Mouse (Mus musculus): ENCODE measurements around the gene Dffa. TPM values are rescaled to one million over a fixed set of nuclear protein-coding genes. Genes with fewer than 3 reads are reported as not detected.

Gene Dffa
- 24.4 and 25.3 TPM in 2 replicates for polyA plus RNA-seq (2016; fragmentation: Nextera tagmentation; extraction: Ambion mirVana)

GRCm38 (mm10) chr4:149103875-149104561 is at the start of gene Dffa:
Gene Dffa, plus strand, starts transcription at chr4:149104146.
- 1% methylated on average over 35 of the region's 35 CpGs for WGBS (ENCODE audit: insufficient replicate concordance)
- Histone ChIP-seq H3K4me2 (peak within 1 kb of the TSS; percentile 95), H3K27me3 (replicated peaks) (no peaks in the 10 kb centered on the region), H3K27ac (0 out of 2 replicates have a peak within 1 kb of the TSS, but pooled peaks have one; percentile 40), H3K4me3 (peak within 1 kb of the TSS; percentile 89), H3K4me1 (peaks cover 18% of the 10 kb centered on the region), H3K36me3 (peaks cover 31% of the 10 kb centered on the region), H3K9ac (peak within 1 kb of the TSS; percentile 82), H3K9me3 (replicated peaks) (no peaks in the 10 kb centered on the region)
- ATAC-seq, result peak; percentile 81

GRCm38 (mm10) chr4:149055847-149056246 is 48.1 kb upstream of the Dffa start:
- Histone ChIP-seq H3K9me3 (replicated peaks) (no peaks in the 10 kb centered on the region), H3K27ac (no peak overlapping the region), H3K4me1 (peaks cover 11% of the 10 kb centered on the region), H3K4me2 (no peak overlapping the region), H3K27me3 (replicated peaks) (no peaks in the 10 kb centered on the region), H3K9ac (no peak overlapping the region), H3K36me3 (0 out of 2 replicates have a peak, but pooled peaks cover 5% of the 10 kb centered on the region), H3K4me3 (no peak overlapping the region)
- ATAC-seq, result no peak
- 55% methylated on average over 6 of the region's 6 CpGs for WGBS (ENCODE audit: insufficient replicate concordance)

GRCm38 (mm10) chr4:149056957-149057356 is 47.0 kb upstream of the Dffa start:
- Histone ChIP-seq H3K9ac (no peak overlapping the region), H3K4me1 (peaks cover 11% of the 10 kb centered on the region), H3K4me2 (no peak overlapping the region), H3K27ac (no peak overlapping the region), H3K9me3 (replicated peaks) (no peaks in the 10 kb centered on the region), H3K27me3 (replicated peaks) (no peaks in the 10 kb centered on the region), H3K4me3 (no peak overlapping the region), H3K36me3 (0 out of 2 replicates have a peak, but pooled peaks cover 5% of the 10 kb centered on the region)
- ATAC-seq, result no peak
- WGBS (ENCODE audit: insufficient replicate concordance), result 81% methylated on average over 16 of the region's 16 CpGs

GRCm38 (mm10) chr4:149057470-149057869 is 46.5 kb upstream of the Dffa start:
- H3K9ac ChIP-seq, result no peak overlapping the region
- H3K4me3 ChIP-seq, result no peak overlapping the region
- WGBS (ENCODE audit: insufficient replicate concordance), result 67% methylated on average over 14 of the region's 14 CpGs
- H3K4me1 ChIP-seq, result peaks cover 11% of the 10 kb centered on the region
- no peak for ATAC-seq
- no peaks in the 10 kb centered on the region for H3K9me3 ChIP-seq (replicated peaks)
- H3K4me2 ChIP-seq, result no peak overlapping the region
- H3K36me3 ChIP-seq, result 0 out of 2 replicates have a peak, but pooled peaks cover 5% of the 10 kb centered on the region
- H3K27ac ChIP-seq, result no peak overlapping the region
- no peaks in the 10 kb centered on the region for H3K27me3 ChIP-seq (replicated peaks)

GRCm38 (mm10) chr4:149058298-149058697 is 45.6 kb upstream of the Dffa start:
- H3K9me3 ChIP-seq (replicated peaks), result no peaks in the 10 kb centered on the region

GRCm38 (mm10) chr4:149059713-149060112 is 44.2 kb upstream of the Dffa start:
- ATAC-seq, result no peak
- peaks cover 11% of the 10 kb centered on the region for H3K4me1 ChIP-seq
- H3K4me3 ChIP-seq, result no peak overlapping the region
- H3K4me2 ChIP-seq, result no peak overlapping the region
- H3K9ac ChIP-seq, result no peak overlapping the region
- H3K9me3 ChIP-seq (replicated peaks), result no peaks in the 10 kb centered on the region
- 0 out of 2 replicates have a peak, but pooled peaks cover 5% of the 10 kb centered on the region for H3K36me3 ChIP-seq
- H3K27me3 ChIP-seq (replicated peaks), result no peaks in the 10 kb centered on the region
- no peak overlapping the region for H3K27ac ChIP-seq
- WGBS (ENCODE audit: insufficient replicate concordance), result 82% methylated on average over 9 of the region's 9 CpGs

More at GRCm38 (mm10) chr4:149058298-149058697, 45.6 kb upstream of the Dffa start:
- Histone ChIP-seq H3K27me3 (replicated peaks) (no peaks in the 10 kb centered on the region), H3K9ac (no peak overlapping the region), H3K4me2 (no peak overlapping the region), H3K4me1 (peaks cover 11% of the 10 kb centered on the region), H3K36me3 (0 out of 2 replicates have a peak, but pooled peaks cover 5% of the 10 kb centered on the region), H3K27ac (no peak overlapping the region), H3K4me3 (no peak overlapping the region)
- no peak for ATAC-seq
- 74% methylated on average over 7 of the region's 7 CpGs for WGBS (ENCODE audit: insufficient replicate concordance)

GRCm38 (mm10) chr4:149060621-149061431 is 43.1 kb upstream of the Dffa start:
- no peak for ATAC-seq
- H3K4me3 ChIP-seq, result no peak overlapping the region
- H3K9me3 ChIP-seq (replicated peaks), result no peaks in the 10 kb centered on the region
- 70% methylated on average over 14 of the region's 14 CpGs for WGBS (ENCODE audit: insufficient replicate concordance)
- no peak overlapping the region for H3K4me2 ChIP-seq
- H3K9ac ChIP-seq, result no peak overlapping the region
- no peaks in the 10 kb centered on the region for H3K36me3 ChIP-seq
- peaks cover 11% of the 10 kb centered on the region for H3K4me1 ChIP-seq
- H3K27me3 ChIP-seq (replicated peaks), result no peaks in the 10 kb centered on the region
- H3K27ac ChIP-seq, result no peak overlapping the region

GRCm38 (mm10) chr4:149061432-149061718 is 42.6 kb upstream of the Dffa start:
- H3K27me3 ChIP-seq (replicated peaks), result no peaks in the 10 kb centered on the region
- no peak overlapping the region for H3K4me3 ChIP-seq
- H3K9me3 ChIP-seq (replicated peaks), result no peaks in the 10 kb centered on the region
- H3K9ac ChIP-seq, result no peak overlapping the region
- 76% methylated on average over 13 of the region's 13 CpGs for WGBS (ENCODE audit: insufficient replicate concordance)
- ATAC-seq, result no peak
- H3K4me2 ChIP-seq, result no peak overlapping the region
- 0 out of 2 replicates have a peak, but pooled peaks cover 2% of the 10 kb centered on the region for H3K36me3 ChIP-seq
- H3K27ac ChIP-seq, result no peak overlapping the region
- H3K4me1 ChIP-seq, result peaks cover 13% of the 10 kb centered on the region

GRCm38 (mm10) chr4:149062406-149063318 is 41.3 kb upstream of the Dffa start:
- Histone ChIP-seq H3K27me3 (replicated peaks) (no peaks in the 10 kb centered on the region), H3K4me2 (no peak overlapping the region), H3K4me1 (peaks cover 14% of the 10 kb centered on the region), H3K9me3 (replicated peaks) (no peaks in the 10 kb centered on the region), H3K36me3 (peaks cover 14% of the 10 kb centered on the region), H3K9ac (no peak overlapping the region), H3K4me3 (no peak overlapping the region), H3K27ac (no peak overlapping the region)
- no peak for ATAC-seq
- 75% methylated on average over 21 of the region's 21 CpGs for WGBS (ENCODE audit: insufficient replicate concordance)

- H3K27ac ChIP-seq, result no peak overlapping the region
- no peak for ATAC-seq
- H3K9ac ChIP-seq, result no peak overlapping the region
Observed at GRCm38 (mm10) chr4:149064061-149064854, 39.7 kb upstream of the Dffa start.

More at GRCm38 (mm10) chr4:149064061-149064854, 39.7 kb upstream of the Dffa start:
- Histone ChIP-seq H3K9me3 (replicated peaks) (no peaks in the 10 kb centered on the region), H3K27me3 (replicated peaks) (no peaks in the 10 kb centered on the region), H3K4me3 (no peak overlapping the region), H3K36me3 (peaks cover 28% of the 10 kb centered on the region), H3K4me1 (peaks cover 13% of the 10 kb centered on the region), H3K4me2 (no peak overlapping the region)
- 75% methylated on average over 23 of the region's 23 CpGs for WGBS (ENCODE audit: insufficient replicate concordance)
